Mouse (Mus musculus) spleen, adult 18-20 months (tissue): ENCODE results near the gene Ccdc106.
"Not testable (repeated sequence)": the region's sequence is repeated elsewhere in the genome, so short reads cannot be mapped to it uniquely, and the experiment has no call there.

Experiments used
- DNase-seq, 2 experiments: peaks; one replicate each; pipeline ENCODE4 v3.0.0; 2022; ENCODE audit warnings: mixed read lengths in 2 of 2

Ccdc106 gene

GRCm38 (mm10) chr7:5016057-5016456, 4.3 kb upstream of the Ccdc106 start:
- DNase-seq = no peak

GRCm38 (mm10) chr7:5016920-5017319, 3.4 kb upstream of the Ccdc106 start:
- DNase-seq = no peak

- no peak for DNase-seq
Observed at GRCm38 (mm10) chr7:5017352-5017751, 3.0 kb upstream of the Ccdc106 start.

- DNase-seq = no peak
Observed at GRCm38 (mm10) chr7:5017931-5018330, 2.4 kb upstream of the Ccdc106 start.

DNA sequence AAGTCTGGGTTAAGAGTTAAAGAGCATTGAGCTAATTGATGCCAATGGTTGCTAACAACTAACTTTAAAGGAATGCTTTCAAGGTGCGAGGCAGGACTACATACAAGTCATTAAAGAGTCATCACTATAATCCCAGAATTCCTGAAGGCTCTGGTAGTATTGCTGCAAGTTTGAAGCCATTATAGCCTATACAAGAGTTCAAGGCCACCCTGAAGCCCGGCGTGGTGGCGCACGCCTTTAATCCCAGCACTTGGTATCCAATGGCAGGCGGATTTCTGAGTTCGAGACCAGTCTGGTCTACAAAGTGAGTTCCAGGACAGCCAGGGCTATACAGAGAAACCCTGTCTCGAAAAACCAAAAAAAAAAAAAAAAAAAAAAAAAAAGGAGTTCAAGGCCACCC, 777 bp upstream of the Ccdc106 start:
- DNase-seq = not testable (repeated sequence)

- DNase-seq = no peak
Observed at GRCm38 (mm10) chr7:5020685-5021084, 332 bp downstream of the Ccdc106 start.

GRCm38 (mm10) chr7:5021197-5021596, 844 bp downstream of the Ccdc106 start:
- no peak for DNase-seq

- no peak for DNase-seq
Observed at GRCm38 (mm10) chr7:5029543-5029942, 9.2 kb downstream of the Ccdc106 start.

DNA sequence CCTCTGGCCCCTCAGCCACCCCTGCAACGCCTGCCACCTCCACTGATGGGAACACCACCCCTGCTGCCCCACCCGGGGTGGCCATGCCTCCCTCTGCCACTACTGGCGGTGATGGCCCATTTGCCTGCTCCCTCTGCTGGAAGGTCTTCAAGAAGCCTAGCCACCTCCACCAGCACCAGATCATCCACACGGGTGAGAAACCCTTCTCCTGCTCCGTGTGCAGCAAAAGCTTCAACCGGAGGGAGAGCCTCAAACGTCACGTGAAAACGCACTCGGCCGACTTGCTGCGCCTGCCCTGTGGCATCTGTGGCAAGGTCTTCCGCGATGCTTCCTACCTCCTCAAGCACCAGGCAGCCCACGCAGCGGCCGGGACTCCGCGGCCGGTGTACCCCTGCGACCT, 9.6 kb downstream of the Ccdc106 start:
- no peak for DNase-seq

GRCm38 (mm10) chr7:5030554-5031275, 10.4 kb downstream of the Ccdc106 start:
- DNase-seq = no peak

DNA sequence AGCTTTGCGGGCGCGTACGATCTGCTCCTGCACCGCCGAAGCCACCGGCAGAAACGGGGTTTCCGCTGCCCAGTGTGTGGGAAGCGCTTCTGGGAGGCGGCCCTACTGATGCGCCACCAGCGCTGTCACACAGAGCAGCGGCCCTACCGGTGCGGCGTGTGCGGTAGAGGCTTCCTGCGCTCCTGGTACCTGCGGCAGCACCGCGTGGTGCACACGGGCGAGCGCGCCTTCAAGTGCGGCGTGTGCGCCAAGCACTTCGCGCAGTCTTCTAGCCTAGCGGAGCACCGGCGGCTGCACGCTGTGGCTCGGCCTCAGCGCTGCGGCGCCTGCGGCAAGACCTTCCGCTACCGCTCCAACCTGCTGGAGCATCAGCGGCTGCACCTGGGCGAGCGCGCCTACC, 11.1 kb downstream of the Ccdc106 start:
- DNase-seq = no peak

DNA sequence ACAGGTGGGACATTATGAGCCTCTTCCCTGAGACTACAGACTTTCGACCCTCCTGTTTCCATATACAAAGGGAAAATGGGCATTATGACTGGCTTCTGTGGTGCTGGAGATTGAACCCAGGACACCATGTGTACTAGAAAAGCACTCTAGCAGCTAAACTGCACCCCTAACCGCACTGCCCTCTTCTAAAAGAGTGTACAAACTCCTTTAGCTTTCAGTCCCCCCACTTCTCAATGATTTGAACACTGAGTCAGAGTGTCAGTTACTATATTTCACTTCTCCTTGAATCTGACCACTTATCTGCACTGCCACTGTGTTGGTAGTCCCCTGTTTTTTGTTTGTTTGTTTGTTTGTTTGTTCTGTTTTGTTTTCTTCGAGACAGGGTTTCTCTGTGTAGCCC, 13.5 kb downstream of the Ccdc106 start, which contains the start of gene 4632433K11Rik:
Gene 4632433K11Rik, plus strand, starts transcription at position 301 of the 400 bp plus-strand sequence.
- no peak for DNase-seq

- no peak for DNase-seq
Observed at GRCm38 (mm10) chr7:5035628-5036027, 15.3 kb downstream of the Ccdc106 start.

- DNase-seq = no peak
Observed at GRCm38 (mm10) chr7:5036136-5036535, 15.8 kb downstream of the Ccdc106 start.

DNA sequence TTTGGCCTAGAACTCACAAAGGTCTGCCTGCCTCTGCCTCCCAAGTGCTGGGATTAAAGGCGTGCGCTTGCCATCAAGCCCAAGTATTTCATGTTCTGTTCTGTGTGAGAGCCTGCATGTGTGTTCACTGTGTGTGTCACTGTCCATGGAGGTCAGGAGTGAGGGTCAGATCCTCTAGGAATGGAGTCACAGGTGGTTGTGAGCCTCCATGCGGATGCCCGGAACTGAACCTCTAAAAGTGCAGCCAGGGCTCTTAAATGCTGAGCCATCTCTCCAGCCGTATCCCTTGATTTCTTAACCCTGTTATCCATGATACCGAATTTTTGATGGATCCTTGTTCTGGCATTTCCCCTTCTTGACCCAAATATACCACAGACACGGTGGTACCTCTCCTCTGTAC, 16.7 kb downstream of the Ccdc106 start:
- DNase-seq = no peak

- no peak for DNase-seq
Observed at GRCm38 (mm10) chr7:5037467-5037866, 17.1 kb downstream of the Ccdc106 start.

DNA sequence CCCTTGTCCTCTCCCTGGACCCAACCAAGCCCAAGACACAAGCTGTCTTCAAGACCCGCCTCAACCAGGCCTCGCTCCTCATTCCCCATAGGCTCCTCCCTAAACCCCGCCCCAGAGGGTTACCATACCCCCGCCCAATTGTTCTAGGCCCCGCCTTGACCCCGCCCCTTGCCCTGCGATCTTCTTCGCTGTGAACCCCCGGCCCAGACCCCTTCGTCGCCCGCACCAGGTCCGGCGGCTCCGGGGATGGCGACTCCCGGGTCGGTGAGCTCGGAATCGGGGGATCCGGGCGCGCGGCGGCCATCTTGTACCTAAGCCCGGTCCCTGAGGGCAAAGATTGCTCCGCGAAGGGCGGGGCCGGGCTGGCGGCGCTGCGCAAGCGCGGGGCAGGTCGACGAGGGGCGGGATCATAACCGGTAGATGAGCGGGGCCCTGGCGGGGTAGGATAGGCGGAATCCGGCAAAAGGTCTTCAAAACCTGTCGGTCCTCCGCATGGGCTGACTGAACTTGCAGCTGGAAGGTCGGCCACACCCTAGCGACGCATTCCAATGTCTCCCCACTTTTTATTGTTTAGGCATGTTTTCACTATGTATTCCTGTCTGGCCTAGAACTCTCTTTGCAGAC, 17.9 kb downstream of the Ccdc106 start, which contains the start of gene Zfp784:
Gene Zfp784, minus strand, starts transcription at position 338 of the 624 bp plus-strand sequence.
- DNase-seq = peak; percentile 88 to 94

DNA sequence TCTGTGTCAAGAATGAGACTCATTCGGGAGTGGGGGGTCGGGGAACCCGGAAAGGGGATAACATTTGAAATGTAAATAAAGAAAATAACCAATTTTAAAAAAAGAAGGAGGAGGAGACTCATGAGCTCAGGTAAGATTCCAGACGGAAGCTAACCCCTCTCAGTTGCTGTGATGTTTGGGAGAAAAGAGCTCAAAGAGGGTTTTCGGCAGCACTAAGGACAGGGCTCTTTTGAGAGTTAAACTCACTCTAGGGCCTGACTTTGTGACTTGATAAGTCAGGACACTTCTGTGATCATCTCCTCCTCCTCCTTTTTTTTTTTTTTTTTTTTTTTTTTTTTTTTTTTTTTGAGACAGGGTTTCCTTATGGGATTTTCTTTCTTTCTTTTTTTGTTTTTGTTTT, 18.6 kb downstream of the Ccdc106 start:
- no peak for DNase-seq

DNA sequence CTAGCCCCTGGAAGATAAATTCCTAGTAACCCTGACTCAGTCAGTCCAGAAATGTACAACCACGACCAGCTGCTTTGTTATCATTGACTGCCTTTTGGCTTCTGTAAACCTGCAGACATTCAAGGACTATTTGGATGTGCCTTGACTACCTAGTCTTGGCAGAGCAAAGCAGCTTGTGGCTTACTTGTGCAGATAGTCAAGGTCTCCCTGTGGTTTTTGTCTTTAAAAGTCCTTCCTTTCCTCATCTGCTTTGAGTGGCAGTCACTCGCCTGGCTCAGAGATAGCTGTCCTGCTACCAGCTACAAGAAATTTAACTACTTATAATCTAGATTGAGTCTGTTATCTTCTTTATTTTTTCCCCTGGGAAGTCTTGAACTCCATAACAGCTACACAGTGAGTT, 24.6 kb downstream of the Ccdc106 start:
- DNase-seq = no peak

GRCm38 (mm10) chr7:5046112-5046511, 25.8 kb downstream of the Ccdc106 start:
- no peak for DNase-seq

GRCm38 (mm10) chr7:5047313-5047712, 27.0 kb downstream of the Ccdc106 start:
- DNase-seq = no peak

DNA sequence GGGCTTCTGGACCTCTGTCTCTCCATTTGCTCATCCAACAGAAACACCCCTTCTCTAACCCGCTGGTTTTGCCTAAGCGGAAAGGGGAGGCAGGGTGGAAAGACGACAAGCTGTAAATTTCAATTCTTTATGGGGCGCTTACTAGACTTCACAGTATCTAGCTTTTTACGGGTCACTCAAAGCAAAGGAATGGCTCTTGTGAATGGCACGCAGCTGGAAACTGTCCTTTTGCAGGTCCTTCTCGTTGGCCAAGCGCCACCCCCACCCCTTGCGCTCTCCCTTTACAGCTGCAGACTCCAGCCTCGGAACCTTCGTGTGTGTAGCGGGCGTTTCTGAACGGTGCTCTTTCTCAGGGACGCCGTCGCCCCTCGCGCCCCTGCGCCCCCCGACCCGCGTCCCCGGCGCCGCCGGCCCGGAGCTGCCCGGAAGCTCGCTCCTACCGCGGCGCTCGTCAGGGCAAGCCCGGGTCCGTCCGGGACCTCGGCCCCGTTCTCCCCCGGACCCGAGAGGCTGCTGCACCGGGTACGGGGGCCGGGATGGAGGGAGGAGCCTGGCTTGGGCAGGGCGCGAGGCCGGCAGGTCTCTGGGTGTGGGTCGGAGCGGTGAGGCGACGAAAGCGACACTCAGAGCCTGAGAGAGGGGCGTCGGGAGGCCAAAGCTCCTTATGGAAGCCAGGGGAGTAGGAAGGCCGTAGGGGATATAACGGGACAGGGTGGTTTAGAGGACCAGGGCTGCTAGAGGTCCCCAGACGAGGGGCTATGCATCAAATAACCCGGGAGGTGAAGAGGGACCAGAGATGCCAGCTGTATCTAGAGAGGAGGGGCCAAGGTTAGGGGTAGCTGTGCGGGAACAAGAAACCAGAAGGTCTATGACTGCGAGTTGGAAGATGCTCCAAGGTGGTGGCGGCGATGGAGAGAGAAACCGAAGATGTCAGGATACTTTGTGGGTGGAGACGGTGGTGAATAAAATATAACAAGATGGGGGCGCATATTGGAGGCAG, 31.1 kb downstream of the Ccdc106 start, which contains the start of gene Zfp580:
Gene Zfp580, plus strand, starts transcription at position 346 of the 1,000 bp plus-strand sequence.
- peak; percentile 39 to 68 for DNase-seq

GRCm38 (mm10) chr7:5052438-5052837, 32.1 kb downstream of the Ccdc106 start:
- no peak for DNase-seq
